Mouse (Mus musculus): Measurements from ENCODE around the gene Gtpbp10. TPM values are rescaled to one million over a fixed set of nuclear protein-coding genes. Genes with fewer than 3 reads are reported as not detected.

The Gtpbp10 gene
- total and polyA plus RNA-seq, 3 experiments, result 0.17 to 2.7 (median 0.38) TPM

DNA sequence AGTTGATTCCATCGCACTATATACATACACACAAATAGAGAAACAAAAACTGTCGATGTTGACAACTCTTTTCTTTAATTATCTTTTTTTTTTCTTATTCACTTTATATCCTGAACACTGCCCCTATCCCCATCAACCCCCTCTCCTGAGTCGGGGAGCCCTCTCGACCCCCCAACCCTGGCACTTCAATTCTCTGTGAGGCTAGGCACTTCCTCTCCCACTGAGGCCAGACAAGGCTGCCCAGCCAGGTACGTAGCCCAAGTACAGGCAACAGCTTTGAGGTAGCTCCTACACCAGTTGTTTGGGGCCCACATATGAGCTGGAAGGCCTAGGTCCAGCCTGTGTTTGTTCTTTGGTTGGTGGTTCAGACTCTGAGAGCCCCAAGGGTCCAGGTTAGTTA, 43.9 kb downstream of the Gtpbp10 start:
- H3K9me3 ChIP-seq (replicated peaks), result no peaks in the 10 kb centered on the region
- peaks cover 22% of the 10 kb centered on the region for H3K36me3 ChIP-seq (replicated peaks)
- H3K27me3 ChIP-seq (ENCODE audit: insufficient read depth, low read length), result no peaks in the 10 kb centered on the region
- peaks cover 19% of the 10 kb centered on the region for H3K4me1 ChIP-seq (ENCODE audit: insufficient read depth, low read depth, low read length)
- ATAC-seq (ENCODE audit: extremely low read depth, insufficient number of reproducible peaks, low FRiP score, poor library complexity, severe bottlenecking) (no peak), DNase-seq (ENCODE audit: low spot score) (no peak)
- no peak overlapping the region; the same call in 1 of the 2 replicates for H3K4me3 ChIP-seq (ENCODE audit: low read depth, low read length)
- TF ChIP-seq POLR2AphosphoS5 (IDR thresholded peaks at IDR 0.05; ENCODE audit: insufficient replicate concordance, low read depth, low read length) (no peak), TAL1 (conservative IDR thresholded peaks at IDR 0.05; ENCODE audit: low read depth, low read length) (no peak), GATA1 (IDR thresholded peaks at IDR 0.05; ENCODE audit: borderline replicate concordance, low read length) (no peak), GATA2 (IDR thresholded peaks at IDR 0.05; ENCODE audit: borderline replicate concordance, low read depth, low read length) (no peak), CTCF (IDR thresholded peaks at IDR 0.05; ENCODE audit: low read depth, low read length) (no peak)

DNA sequence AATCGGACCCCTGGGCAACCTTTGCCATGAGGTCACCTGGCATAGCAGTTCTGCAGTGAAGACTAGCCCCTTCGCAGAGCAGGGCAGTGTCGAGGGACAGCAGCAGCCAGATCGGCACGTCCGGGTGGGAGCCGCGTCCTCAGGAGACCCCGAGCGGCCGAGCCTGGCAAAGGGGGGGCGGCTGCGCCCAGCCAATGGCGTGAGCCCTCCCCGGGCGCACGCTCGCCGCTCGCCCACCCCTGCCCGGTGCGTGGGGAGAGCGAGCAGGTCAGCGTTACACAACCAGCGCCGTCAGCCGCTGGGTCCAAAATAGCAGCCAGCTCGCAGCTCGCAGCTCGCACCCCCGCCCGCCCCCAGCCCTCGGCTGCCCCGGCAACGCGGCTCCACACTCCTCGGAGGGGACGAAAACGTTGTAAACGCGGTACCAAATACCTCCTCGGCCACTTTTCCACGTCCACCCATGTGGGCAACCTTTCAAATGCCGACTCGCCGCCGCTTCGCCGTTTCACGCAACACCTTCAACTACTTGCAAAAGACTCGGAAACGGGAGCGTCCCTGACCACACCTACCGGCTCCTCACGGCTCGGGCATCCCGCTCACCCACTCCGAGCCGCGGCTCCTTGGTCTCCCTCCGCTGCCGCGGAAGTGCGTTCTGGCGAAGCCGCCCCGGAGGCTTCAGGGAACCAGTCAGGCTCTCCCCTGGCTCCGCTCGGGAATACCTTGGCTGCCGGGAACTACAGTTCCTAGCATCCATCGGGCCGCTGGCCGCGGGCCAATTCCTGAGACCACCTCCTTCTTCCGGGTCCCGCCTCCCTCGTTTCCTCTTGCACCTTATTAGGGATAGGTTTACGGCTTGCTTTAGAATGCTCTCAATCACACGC, 44.9 kb downstream of the Gtpbp10 start, which contains the start of gene Cldn12:
Gene Cldn12, minus strand, starts transcription at position 763 of the 881 bp plus-strand sequence.
- Histone ChIP-seq H3K4me1 (ENCODE audit: insufficient read depth, low read depth, low read length) (peaks cover 19% of the 10 kb centered on the region), H3K27me3 (ENCODE audit: insufficient read depth, low read length) (no peaks in the 10 kb centered on the region), H3K4me3 (ENCODE audit: low read depth, low read length) (peak within 1 kb of the TSS; percentile 88), H3K36me3 (replicated peaks) (peaks cover 29% of the 10 kb centered on the region), H3K9me3 (replicated peaks) (no peaks in the 10 kb centered on the region)
- DNase-seq (ENCODE audit: low spot score), result peak; percentile 90
- TF ChIP-seq GATA2 (IDR thresholded peaks at IDR 0.05; ENCODE audit: borderline replicate concordance, low read depth, low read length) (no peak), TAL1 (conservative IDR thresholded peaks at IDR 0.05; ENCODE audit: low read depth, low read length) (no peak), POLR2AphosphoS5 (IDR thresholded peaks at IDR 0.05; ENCODE audit: insufficient replicate concordance, low read depth, low read length) (no peak), CTCF (IDR thresholded peaks at IDR 0.05; ENCODE audit: low read depth, low read length) (no peak), GATA1 (IDR thresholded peaks at IDR 0.05; ENCODE audit: borderline replicate concordance, low read length) (no peak)
- ATAC-seq (ENCODE audit: extremely low read depth, insufficient number of reproducible peaks, low FRiP score, poor library complexity, severe bottlenecking), result peak; percentile 77

DNA sequence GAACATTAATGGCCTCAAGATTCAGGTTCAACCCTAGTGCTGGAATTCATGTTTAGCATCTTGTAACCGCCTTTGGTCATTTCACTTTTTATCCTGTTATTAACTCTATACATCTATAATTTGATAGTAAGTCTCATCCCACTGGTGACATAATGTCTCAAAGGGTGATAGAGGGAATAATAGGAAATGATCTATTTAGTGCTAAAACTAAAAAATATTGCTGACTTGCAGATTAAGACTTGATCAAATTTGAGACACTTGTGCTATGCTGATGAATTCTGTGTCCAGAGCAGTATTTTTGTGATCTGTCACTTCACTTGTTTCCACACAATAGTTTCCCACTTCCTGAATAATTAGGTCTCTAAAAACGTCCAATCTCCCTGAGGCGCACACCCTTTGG, 47.9 kb downstream of the Gtpbp10 start:
- DNase-seq (ENCODE audit: low spot score) (no peak), ATAC-seq (ENCODE audit: extremely low read depth, insufficient number of reproducible peaks, low FRiP score, poor library complexity, severe bottlenecking) (no peak)
- H3K36me3 ChIP-seq (replicated peaks), result peaks cover 57% of the 10 kb centered on the region
- peaks cover 29% of the 10 kb centered on the region for H3K4me1 ChIP-seq (ENCODE audit: insufficient read depth, low read depth, low read length)
- TF ChIP-seq TAL1 (conservative IDR thresholded peaks at IDR 0.05; ENCODE audit: low read depth, low read length) (no peak), CTCF (IDR thresholded peaks at IDR 0.05; ENCODE audit: low read depth, low read length) (no peak), POLR2AphosphoS5 (IDR thresholded peaks at IDR 0.05; ENCODE audit: insufficient replicate concordance, low read depth, low read length) (no peak), GATA2 (IDR thresholded peaks at IDR 0.05; ENCODE audit: borderline replicate concordance, low read depth, low read length) (no peak), GATA1 (IDR thresholded peaks at IDR 0.05; ENCODE audit: borderline replicate concordance, low read length) (no peak)
- no peaks in the 10 kb centered on the region for H3K9me3 ChIP-seq (replicated peaks)
- H3K27me3 ChIP-seq (ENCODE audit: insufficient read depth, low read length), result no peaks in the 10 kb centered on the region
- no peak overlapping the region for H3K4me3 ChIP-seq (ENCODE audit: low read depth, low read length)

DNA sequence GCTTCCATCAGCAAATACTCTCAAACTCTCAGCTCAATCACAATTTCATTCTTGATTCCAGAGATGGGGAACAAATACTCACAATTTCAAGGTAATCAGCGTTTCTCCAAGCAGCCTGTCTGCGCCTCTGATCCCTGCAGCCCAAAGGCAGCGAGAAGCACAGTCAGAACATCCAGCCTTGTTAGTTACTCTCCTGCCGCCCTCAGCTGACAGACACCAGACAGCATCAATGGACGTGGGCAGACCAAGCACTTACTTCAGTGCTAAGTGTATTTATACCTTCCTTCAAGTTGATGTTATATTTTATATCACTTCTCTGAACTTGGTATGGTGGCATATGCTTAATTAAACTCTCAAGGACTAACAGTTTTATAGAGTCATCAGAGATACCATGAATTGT, 48.3 kb downstream of the Gtpbp10 start:
- TF ChIP-seq CTCF (IDR thresholded peaks at IDR 0.05; ENCODE audit: low read depth, low read length), result no peak
- TF ChIP-seq TAL1 (conservative IDR thresholded peaks at IDR 0.05; ENCODE audit: low read depth, low read length), result no peak
- no peak for TF ChIP-seq POLR2AphosphoS5 (IDR thresholded peaks at IDR 0.05; ENCODE audit: insufficient replicate concordance, low read depth, low read length)
- no peak for TF ChIP-seq GATA2 (IDR thresholded peaks at IDR 0.05; ENCODE audit: borderline replicate concordance, low read depth, low read length)
- TF ChIP-seq GATA1 (IDR thresholded peaks at IDR 0.05; ENCODE audit: borderline replicate concordance, low read length), result no peak
- no peaks in the 10 kb centered on the region for H3K9me3 ChIP-seq (replicated peaks)
- DNase-seq (ENCODE audit: low spot score) (no peak), ATAC-seq (ENCODE audit: extremely low read depth, insufficient number of reproducible peaks, low FRiP score, poor library complexity, severe bottlenecking) (no peak)
- H3K27me3 ChIP-seq (ENCODE audit: insufficient read depth, low read length), result no peaks in the 10 kb centered on the region
- H3K36me3 ChIP-seq (replicated peaks), result peaks cover 60% of the 10 kb centered on the region
- H3K4me3 ChIP-seq (ENCODE audit: low read depth, low read length), result no peak overlapping the region
- peaks cover 29% of the 10 kb centered on the region for H3K4me1 ChIP-seq (ENCODE audit: insufficient read depth, low read depth, low read length)

DNA sequence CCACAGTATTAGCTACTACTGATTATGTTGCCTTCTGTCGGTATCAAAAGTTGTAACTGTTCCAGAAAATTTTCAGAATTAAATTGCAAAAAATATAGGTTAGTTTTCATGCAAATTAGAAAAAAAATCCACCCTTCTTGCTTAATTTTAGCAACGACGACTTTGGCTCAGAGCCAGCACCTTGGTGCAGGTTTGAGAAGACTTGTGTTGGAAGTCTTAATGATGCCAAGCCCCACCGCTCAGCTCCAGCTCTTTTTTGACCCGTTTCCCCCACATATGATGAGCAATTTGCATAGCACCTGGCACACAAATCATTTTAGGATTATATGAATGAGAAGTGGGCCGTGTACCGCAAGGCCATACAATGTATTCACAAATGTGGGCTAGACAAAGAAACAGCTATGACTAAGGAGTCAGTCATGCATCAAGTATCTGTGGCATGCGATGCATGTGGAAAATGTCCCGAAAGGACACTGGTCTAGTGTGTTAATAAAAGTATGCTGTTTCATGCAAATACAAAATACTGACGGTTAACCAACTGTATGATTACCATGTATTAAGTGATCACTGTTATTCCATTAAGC, 48.9 kb downstream of the Gtpbp10 start:
- H3K36me3 ChIP-seq (replicated peaks), result peaks cover 64% of the 10 kb centered on the region

DNA sequence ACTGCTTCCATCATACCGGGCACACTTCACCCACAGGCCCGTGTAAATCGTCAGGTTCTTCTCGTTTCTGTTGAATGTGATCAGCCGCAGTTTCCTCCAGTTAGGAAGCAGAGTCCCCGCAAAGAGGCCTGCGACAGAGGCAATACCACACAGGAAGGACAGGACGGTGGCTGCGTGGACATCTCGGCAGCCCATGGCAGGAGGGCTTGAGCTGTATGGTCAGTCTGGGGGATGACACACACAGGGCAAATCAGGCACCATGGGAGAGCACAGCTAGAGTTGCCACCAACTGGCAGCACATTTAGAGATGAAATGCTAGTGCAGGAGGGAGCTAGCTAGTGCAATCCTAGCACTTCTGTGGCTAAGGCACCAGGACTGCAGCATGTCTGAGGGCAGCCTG, 51.1 kb downstream of the Gtpbp10 start:
- TF ChIP-seq GATA1 (IDR thresholded peaks at IDR 0.05; ENCODE audit: borderline replicate concordance, low read length) (no peak), CTCF (IDR thresholded peaks at IDR 0.05; ENCODE audit: low read depth, low read length) (no peak), GATA2 (IDR thresholded peaks at IDR 0.05; ENCODE audit: borderline replicate concordance, low read depth, low read length) (no peak), POLR2AphosphoS5 (IDR thresholded peaks at IDR 0.05; ENCODE audit: insufficient replicate concordance, low read depth, low read length) (no peak), TAL1 (conservative IDR thresholded peaks at IDR 0.05; ENCODE audit: low read depth, low read length) (no peak)
- DNase-seq (ENCODE audit: low spot score) (no peak), ATAC-seq (ENCODE audit: extremely low read depth, insufficient number of reproducible peaks, low FRiP score, poor library complexity, severe bottlenecking) (no peak)
- Histone ChIP-seq H3K36me3 (replicated peaks) (peaks cover 79% of the 10 kb centered on the region), H3K4me1 (ENCODE audit: insufficient read depth, low read depth, low read length) (peaks cover 22% of the 10 kb centered on the region), H3K27me3 (ENCODE audit: insufficient read depth, low read length) (no peaks in the 10 kb centered on the region), H3K9me3 (replicated peaks) (no peaks in the 10 kb centered on the region), H3K4me3 (ENCODE audit: low read depth, low read length) (no peak overlapping the region)

More for the DNA sequence above, 48.9 kb downstream of the Gtpbp10 start:
- TF ChIP-seq GATA1 (IDR thresholded peaks at IDR 0.05; ENCODE audit: borderline replicate concordance, low read length) (no peak), GATA2 (IDR thresholded peaks at IDR 0.05; ENCODE audit: borderline replicate concordance, low read depth, low read length) (no peak), TAL1 (conservative IDR thresholded peaks at IDR 0.05; ENCODE audit: low read depth, low read length) (no peak), POLR2AphosphoS5 (IDR thresholded peaks at IDR 0.05; ENCODE audit: insufficient replicate concordance, low read depth, low read length) (no peak), CTCF (IDR thresholded peaks at IDR 0.05; ENCODE audit: low read depth, low read length) (no peak)
- Histone ChIP-seq H3K4me3 (ENCODE audit: low read depth, low read length) (no peak overlapping the region), H3K4me1 (ENCODE audit: insufficient read depth, low read depth, low read length) (peaks cover 23% of the 10 kb centered on the region), H3K9me3 (replicated peaks) (no peaks in the 10 kb centered on the region), H3K27me3 (ENCODE audit: insufficient read depth, low read length) (no peaks in the 10 kb centered on the region)
- no peak for ATAC-seq (ENCODE audit: extremely low read depth, insufficient number of reproducible peaks, low FRiP score, poor library complexity, severe bottlenecking)
- no peak for DNase-seq (ENCODE audit: low spot score)
